Mouse (Mus musculus): ENCODE results near the gene Gjd3. TPM values are rescaled to one million over a fixed set of nuclear protein-coding genes. Genes with fewer than 3 reads are reported as not detected.

The Gjd3 gene
- total and polyA plus RNA-seq, 2 experiments from 2014 or later = 1.4 to 2.7 TPM

DNA sequence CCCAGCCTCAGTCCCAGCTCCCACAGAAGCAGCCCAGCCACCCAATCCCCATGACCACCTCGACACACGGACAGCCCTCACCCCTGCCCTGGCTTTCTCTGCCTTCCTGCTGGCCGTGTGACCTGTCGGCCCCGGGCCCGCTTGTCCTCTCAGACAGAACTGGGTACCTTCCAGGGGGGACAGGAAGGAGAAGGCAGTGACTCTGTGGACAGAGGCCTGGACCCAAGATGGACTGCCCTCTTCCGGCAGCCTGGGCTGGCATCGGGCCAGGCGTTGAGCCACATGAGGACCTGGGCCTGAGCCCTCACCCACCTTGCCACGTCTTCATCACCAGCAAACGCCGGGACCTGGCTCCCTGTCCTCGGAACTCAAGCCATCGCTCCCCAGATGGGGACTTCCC is 9.2 kb downstream of the Gjd3 start:
- TF ChIP-seq CTCF (IDR thresholded peaks at IDR 0.05; ENCODE audit: low read depth) = no peak
- no peaks in the 10 kb centered on the region for H3K27me3 ChIP-seq (ENCODE audit: insufficient read depth, low read length)

DNA sequence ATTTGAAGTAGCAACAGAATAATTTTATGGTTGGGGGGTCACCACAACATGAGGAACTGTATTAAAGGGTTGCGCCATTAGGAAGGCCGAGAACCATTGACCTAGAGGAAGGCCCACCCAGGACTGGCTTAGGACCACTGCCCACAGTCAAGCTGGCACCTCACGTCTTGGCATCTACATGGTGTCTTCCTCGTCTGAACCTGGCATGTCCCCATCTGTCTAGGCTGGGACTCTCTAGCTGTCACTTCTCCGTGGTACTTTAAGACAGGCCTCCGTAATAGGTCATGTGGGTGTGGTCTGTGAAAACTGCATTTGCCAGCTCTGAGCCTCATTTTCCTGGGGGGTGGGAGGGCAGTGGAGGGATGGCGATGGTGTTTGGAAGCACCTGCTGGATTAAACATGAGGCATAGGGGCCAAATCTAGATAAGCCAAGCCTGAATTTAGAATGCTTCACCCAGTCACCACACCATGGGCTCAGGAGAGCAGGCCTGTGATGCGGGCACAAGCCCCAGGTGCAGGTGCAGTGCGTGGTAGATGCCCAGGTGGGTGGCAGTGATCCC is 9.9 kb downstream of the Gjd3 start:
- DNase-seq (no peak), ATAC-seq (no peak)
- peaks cover 31% of the 10 kb centered on the region for H3K4me1 ChIP-seq (ENCODE audit: insufficient read depth)
- no peak overlapping the region for H3K4me2 ChIP-seq (ENCODE audit: low read depth)
- 84% methylated on average over 9 of the region's 9 CpGs for WGBS
- no peak overlapping the region for H3K9ac ChIP-seq
- no peak for TF ChIP-seq CTCF (IDR thresholded peaks at IDR 0.05; ENCODE audit: low read depth)
- peaks cover 13% of the 10 kb centered on the region; the same call in 1 of the 2 replicates for H3K36me3 ChIP-seq (ENCODE audit: insufficient read depth)
- no peak overlapping the region for H3K4me3 ChIP-seq (ENCODE audit: low read depth, low read length)
- no peaks in the 10 kb centered on the region for H3K27me3 ChIP-seq (ENCODE audit: insufficient read depth, low read length)
- H3K27ac ChIP-seq (ENCODE audit: low read depth, low read length) = no peak overlapping the region
- no peaks in the 10 kb centered on the region for H3K9me3 ChIP-seq (ENCODE audit: low read length)

More for the DNA sequence above, 9.2 kb downstream of the Gjd3 start:
- no peak for ATAC-seq
- Histone ChIP-seq H3K36me3 (ENCODE audit: insufficient read depth) (peaks cover 13% of the 10 kb centered on the region; the same call in 1 of the 2 replicates), H3K9ac (no peak overlapping the region), H3K4me2 (ENCODE audit: low read depth) (no peak overlapping the region), H3K27ac (ENCODE audit: low read depth, low read length) (no peak overlapping the region), H3K4me1 (ENCODE audit: insufficient read depth) (peaks cover 24% of the 10 kb centered on the region), H3K9me3 (ENCODE audit: low read length) (no peaks in the 10 kb centered on the region), H3K4me3 (ENCODE audit: low read depth, low read length) (no peak overlapping the region)
- 85% methylated on average over 14 of the region's 14 CpGs for WGBS
- DNase-seq = no peak

DNA sequence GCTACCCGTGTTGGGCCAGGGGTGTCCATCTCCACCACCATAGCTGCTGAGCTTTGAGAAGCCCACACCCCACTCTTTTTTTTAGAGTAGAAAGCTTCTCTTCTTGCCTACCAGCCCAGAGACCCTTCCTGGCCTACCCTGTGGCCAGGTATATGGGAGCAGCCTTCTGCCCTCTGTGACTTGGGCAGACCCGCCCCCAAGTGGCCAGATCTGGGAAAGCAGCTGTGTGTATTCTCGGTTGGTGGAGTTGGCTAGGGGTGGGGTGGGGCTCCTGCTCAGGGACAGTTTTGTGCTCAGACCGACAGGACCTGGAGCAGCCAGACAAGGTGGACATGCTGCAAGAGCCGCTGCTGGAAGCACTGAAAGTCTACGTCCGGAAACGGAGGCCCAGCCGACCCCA is 10.6 kb downstream of the Gjd3 start:
- H3K4me1 ChIP-seq (ENCODE audit: insufficient read depth) = peaks cover 34% of the 10 kb centered on the region

DNA sequence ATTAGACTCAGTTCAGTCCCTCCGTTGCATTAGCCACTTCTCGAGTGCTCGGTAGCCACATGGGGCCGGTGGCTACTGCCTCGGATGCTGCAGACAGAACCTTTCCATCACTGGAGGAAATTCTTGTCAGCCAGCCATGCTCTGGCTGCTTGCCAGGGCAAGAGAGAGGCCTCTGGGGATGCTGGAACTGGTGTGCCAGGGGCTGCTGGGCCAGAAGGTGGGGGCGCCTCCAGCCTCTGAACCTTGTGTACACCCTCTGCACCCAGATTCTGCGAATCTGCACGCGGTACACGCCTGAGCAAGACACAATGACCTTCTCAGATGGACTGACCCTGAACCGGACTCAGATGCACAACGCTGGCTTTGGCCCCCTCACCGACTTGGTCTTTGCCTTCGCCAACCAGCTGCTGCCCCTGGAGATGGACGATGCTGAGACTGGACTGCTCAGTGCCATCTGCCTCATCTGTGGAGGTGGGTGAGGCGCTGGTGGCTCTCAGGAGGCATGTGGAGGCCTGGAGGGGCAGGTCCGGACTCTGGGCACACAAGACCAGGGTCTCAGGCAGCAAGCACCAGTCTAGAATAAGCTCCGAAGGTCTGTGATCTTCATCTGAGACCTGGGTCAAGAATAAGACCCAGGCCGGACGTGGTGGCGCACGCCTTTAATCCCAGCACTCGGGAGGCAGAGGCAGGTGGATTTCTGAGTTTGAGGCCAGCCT is 11.3 kb downstream of the Gjd3 start:
- H3K4me1 ChIP-seq (ENCODE audit: insufficient read depth) = peaks cover 35% of the 10 kb centered on the region
- TF ChIP-seq CTCF (IDR thresholded peaks at IDR 0.05; ENCODE audit: low read depth) = no peak
- no peaks in the 10 kb centered on the region for H3K9me3 ChIP-seq (ENCODE audit: low read length)
- no peaks in the 10 kb centered on the region for H3K27me3 ChIP-seq (ENCODE audit: insufficient read depth, low read length)
- H3K9ac ChIP-seq = no peak overlapping the region
- DNase-seq (peak; percentile 69), ATAC-seq (no peak)
- no peak overlapping the region for H3K4me2 ChIP-seq (ENCODE audit: low read depth)
- 62% methylated on average over 23 of the region's 23 CpGs for WGBS
- no peak overlapping the region for H3K4me3 ChIP-seq (ENCODE audit: low read depth, low read length)
- no peak overlapping the region for H3K27ac ChIP-seq (ENCODE audit: low read depth, low read length)
- H3K36me3 ChIP-seq (ENCODE audit: insufficient read depth) = peaks cover 13% of the 10 kb centered on the region; the same call in 1 of the 2 replicates

More for the DNA sequence above, 10.6 kb downstream of the Gjd3 start:
- H3K36me3 ChIP-seq (ENCODE audit: insufficient read depth) = peaks cover 13% of the 10 kb centered on the region; the same call in 1 of the 2 replicates
- no peak for ATAC-seq
- H3K9me3 ChIP-seq (ENCODE audit: low read length) = no peaks in the 10 kb centered on the region
- no peak overlapping the region for H3K9ac ChIP-seq
- H3K4me3 ChIP-seq (ENCODE audit: low read depth, low read length) = no peak overlapping the region
- no peak overlapping the region for H3K27ac ChIP-seq (ENCODE audit: low read depth, low read length)
- DNase-seq = peak; percentile 78
- no peaks in the 10 kb centered on the region for H3K27me3 ChIP-seq (ENCODE audit: insufficient read depth, low read length)
- no peak overlapping the region for H3K4me2 ChIP-seq (ENCODE audit: low read depth)
- TF ChIP-seq CTCF (IDR thresholded peaks at IDR 0.05; ENCODE audit: low read depth) = peak; percentile 93
- 59% methylated on average over 9 of the region's 9 CpGs for WGBS

DNA sequence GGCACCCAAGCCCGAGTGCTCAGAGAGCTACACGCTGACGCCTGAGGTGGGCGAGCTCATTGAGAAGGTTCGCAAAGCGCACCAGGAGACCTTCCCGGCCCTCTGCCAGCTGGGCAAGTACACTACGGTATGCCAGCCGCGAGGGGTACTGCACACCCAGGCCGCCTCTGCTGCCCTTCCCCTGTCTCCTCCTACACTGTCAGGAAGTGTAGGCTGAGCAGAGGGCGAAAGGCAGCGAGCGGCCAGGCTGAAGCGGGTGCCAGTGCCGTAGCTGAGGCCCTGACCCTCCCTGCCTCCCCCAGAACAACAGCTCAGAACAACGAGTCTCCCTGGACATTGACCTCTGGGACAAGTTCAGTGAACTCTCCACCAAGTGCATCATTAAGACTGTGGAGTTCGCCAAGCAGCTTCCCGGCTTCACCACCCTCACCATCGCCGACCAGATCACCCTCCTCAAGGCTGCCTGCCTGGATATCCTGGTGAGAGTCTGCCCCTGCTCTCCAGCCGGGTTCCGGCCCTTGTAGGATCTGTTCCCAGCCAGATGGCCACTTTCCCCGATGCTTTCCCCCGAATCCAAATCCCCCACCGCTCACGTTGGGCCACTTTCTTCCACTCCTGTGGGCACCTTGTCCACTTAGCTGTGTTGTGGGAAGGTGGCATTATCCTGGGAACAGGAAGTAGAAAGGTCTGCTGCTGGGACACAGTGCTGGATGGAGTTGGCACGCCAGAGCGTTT is 12.5 kb downstream of the Gjd3 start:
- Histone ChIP-seq H3K9ac (no peak overlapping the region), H3K4me2 (ENCODE audit: low read depth) (peak overlapping the region; percentile 39; the same call in 1 of the 2 replicates), H3K27me3 (ENCODE audit: insufficient read depth, low read length) (no peaks in the 10 kb centered on the region), H3K4me1 (ENCODE audit: insufficient read depth) (peaks cover 46% of the 10 kb centered on the region), H3K4me3 (ENCODE audit: low read depth, low read length) (no peak overlapping the region), H3K27ac (ENCODE audit: low read depth, low read length) (peak overlapping the region; percentile 88), H3K9me3 (ENCODE audit: low read length) (no peaks in the 10 kb centered on the region), H3K36me3 (ENCODE audit: insufficient read depth) (peaks cover 13% of the 10 kb centered on the region; the same call in 1 of the 2 replicates)
- no peak for TF ChIP-seq CTCF (IDR thresholded peaks at IDR 0.05; ENCODE audit: low read depth)
- ATAC-seq (no peak), DNase-seq (peak; percentile 17)
- WGBS = 44% methylated on average over 29 of the region's 29 CpGs

DNA sequence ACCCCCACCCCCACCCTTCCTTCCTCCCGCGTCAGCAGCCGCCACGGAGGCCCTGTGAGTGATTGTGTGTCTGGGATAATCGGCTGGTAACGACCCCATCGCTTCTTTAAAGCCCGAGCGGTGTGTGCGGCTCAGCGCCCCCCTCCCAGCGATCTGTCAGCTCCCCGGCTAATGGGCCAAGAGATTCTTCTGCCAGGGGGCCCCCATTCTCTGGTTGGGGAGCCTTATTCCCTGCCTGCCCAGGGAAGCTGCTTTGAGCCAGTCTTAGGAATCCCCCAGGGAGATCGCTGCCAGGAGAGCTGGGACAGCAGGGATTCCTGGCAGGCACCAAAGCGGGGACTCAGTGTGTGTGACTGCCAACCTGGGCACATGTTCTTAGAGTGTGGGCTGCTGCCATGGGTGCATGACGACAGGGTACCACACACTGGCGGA is 13.3 kb downstream of the Gjd3 start:
- ATAC-seq (peak; percentile 82), DNase-seq (peak; percentile 90)
- WGBS = 9% methylated on average over 16 of the region's 17 CpGs
- H3K4me3 ChIP-seq (ENCODE audit: low read depth, low read length) = 0 out of 2 replicates have a peak overlapping the region, but pooled peaks have one; percentile 0
- peak overlapping the region; percentile 39 for H3K4me2 ChIP-seq (ENCODE audit: low read depth)
- peaks cover 53% of the 10 kb centered on the region for H3K4me1 ChIP-seq (ENCODE audit: insufficient read depth)
- peaks cover 13% of the 10 kb centered on the region; the same call in 1 of the 2 replicates for H3K36me3 ChIP-seq (ENCODE audit: insufficient read depth)
- no peak overlapping the region for H3K9ac ChIP-seq
- no peaks in the 10 kb centered on the region for H3K9me3 ChIP-seq (ENCODE audit: low read length)
- H3K27me3 ChIP-seq (ENCODE audit: insufficient read depth, low read length) = no peaks in the 10 kb centered on the region
- no peak for TF ChIP-seq CTCF (IDR thresholded peaks at IDR 0.05; ENCODE audit: low read depth)
- H3K27ac ChIP-seq (ENCODE audit: low read depth, low read length) = peak overlapping the region; percentile 88

Data from forebrain, postnatal 0 days (tissue).